Mouse (Mus musculus) liver, postnatal 0 days (tissue): ENCODE results near the gene Olfr736.

Experiments used
- CTCF ChIP-seq: sonication (generic); IDR thresholded peaks from 2 replicates; pipeline ENCODE4 v1.5.1; 2016; ENCODE audit warnings: antibody characterized with exemption, low read depth
- EP300 ChIP-seq: IDR thresholded peaks from 2 replicates; pipeline ENCODE4 v1.6.1; 2016; ENCODE audit warnings: antibody characterized with exemption, low read depth, mild to moderate bottlenecking

DNA sequence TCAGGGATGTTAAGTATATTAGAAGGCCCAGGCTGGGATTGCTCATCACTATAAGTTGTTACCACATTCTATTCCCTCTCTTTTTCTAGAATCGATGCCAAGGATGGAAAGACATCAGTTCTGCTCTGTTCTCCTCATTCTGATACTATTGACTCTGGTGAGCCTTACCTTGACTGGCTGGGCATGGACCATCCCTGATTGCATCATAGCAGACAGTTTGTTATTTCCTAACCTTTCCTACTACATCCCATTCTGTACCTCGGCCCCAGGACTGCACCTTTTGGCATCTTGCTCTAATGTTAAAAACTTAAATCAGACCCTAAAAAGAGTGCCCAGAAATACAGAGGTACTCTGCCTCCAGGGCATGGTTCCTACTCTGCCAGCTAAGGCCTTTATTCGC, 20.5 kb upstream of the Olfr736 start:
- TF ChIP-seq CTCF (no peak), EP300 (no peak)
